Mouse (Mus musculus): ENCODE measurements around the gene Scfd2. TPM values are rescaled to one million over a fixed set of nuclear protein-coding genes. Genes with fewer than 3 reads are reported as not detected.

The Scfd2 gene
- 11.8 and 12.3 TPM in 2 replicates for polyA plus RNA-seq (2012; rRNA removed)

DNA sequence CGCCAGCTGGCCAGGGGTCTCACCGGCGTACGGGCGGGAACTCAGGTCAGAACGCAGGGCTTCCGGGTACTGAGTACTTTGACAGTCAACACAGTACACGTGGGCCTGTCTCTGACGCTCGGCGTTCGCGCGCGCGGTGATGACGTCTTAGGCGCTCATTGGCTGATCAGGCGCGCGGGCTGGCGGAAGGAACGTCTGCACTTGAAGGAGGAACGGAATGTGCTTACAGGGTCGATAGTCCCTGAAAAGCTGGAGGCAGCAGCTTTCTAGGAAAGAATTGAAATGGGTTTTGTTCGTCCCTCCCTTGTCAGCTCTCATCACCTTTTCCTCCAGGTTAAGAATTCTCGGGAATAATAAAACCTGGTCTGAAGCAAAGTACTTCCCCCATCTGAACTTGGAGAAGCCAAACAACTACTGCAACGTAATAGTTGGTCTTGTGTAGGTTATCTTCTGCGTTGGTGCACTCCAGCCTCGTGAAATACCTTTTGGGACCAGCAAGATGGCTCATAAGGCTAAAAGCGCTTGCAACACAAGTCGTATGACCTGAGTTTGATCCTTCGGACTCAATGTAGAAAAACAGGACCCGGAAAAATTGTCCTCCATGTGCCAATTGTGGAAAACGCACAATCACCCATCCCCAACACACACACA is at the start of gene Scfd2:
Gene Scfd2 (minus strand): TSS at position 130 of the 651 bp plus-strand sequence.

DNA sequence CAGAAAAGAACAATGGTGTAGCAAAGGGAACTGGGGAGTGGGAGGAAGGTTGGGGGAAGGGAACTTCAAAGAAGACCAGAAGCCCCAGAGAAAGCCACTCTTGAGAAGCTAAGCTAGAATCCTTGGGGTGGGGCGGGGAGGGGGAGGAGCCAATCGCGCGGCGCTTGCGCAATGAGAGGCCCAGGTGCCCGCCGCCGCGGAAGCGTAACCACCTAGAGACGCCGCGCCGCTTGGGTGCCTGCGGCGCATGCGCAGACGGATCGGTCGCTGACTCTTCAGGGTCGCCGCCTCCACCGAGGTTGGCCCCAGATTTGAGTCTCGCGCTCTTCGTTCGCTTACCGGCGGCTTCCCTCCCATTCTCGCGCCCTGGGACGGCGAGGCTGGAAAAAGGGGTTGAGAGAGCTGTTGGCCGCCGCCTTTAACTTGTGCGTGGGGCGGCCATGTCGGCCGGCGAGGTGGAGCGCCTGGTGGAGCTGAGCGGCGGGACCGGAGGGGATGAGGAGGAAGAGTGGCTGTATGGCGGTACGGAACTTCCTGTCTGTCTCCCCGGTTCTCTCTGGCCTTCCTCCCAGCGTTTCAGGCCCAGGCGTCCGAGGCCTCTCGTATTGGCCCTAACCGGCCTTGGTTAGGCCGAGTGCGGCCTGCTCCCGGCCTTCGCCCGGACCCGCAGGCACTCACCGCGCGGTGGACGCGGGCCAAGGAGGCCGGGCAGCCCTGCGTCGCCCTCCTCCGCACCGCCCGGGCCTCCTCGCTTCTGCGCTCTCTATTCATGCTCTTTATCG is 3.9 kb upstream of the Scfd2 start, which contains the start of gene Fip1l1:
Gene Fip1l1 (plus strand): TSS at position 210 of the 782 bp plus-strand sequence.

DNA sequence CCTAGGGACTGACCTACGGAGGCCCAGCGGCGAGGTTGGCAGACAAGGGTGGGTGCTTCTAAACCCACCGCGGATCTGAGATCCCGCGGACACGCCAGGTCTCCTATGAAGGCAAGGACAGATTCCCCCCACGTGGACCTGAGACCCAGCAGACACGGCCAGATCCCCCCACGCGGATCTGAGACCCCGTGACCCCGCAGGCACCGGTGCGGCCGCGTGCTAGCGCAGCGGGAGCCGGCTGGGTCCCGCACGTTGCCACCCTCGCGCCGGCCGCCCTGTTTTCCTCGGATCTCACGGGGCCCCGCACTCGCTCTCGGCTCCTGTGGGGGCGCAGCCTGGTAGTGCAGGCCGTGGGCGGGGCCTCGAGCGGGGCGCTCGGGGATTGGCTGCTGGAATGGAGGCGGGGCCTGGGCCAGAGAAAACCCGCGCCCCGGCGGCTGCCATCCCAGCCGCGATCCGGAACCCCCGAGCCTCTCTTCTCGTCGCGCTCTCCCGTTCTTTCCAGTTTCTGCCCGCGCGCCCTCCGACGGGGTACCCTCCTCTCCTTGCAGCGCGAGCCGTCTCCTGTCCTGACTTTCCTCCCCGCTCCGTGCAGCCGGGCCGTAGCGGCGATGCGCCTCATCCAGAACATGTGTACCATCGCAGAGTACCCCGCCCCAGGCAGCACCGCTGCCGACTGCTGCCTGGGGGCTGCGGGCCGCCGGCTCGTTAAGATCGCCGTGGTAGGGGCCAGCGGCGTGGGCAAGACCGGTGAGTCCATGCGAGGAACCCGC is 336.5 kb downstream of the Scfd2 start, which contains the start of gene Rasl11b:
Gene Rasl11b (plus strand): TSS at position 446 of the 773 bp plus-strand sequence.

Other genes starting within 250 kb of the Scfd2 start
- 84.1 and 84.7 TPM in 2 replicates for gene Fip1l1, start 3.7 kb upstream of the Scfd2 start, polyA plus RNA-seq (2012; rRNA removed)
- 4.6 and 5.8 TPM in 2 replicates for gene Lnx1, start 171.2 kb upstream of the Scfd2 start, polyA plus RNA-seq (2012; rRNA removed)

Data from central nervous system, embryonic 14 days (tissue).